Mouse (Mus musculus) retina, postnatal 1 day (tissue): ENCODE measurements around the gene Oasl1.
"Not testable (repeated sequence)": the region's sequence is repeated elsewhere in the genome, so short reads cannot be mapped to it uniquely, and the experiment has no call there.

Source experiments
- DNase-seq: peaks from one replicate; pipeline ENCODE4 v3.0.0-alpha.2; 2012

The Oasl1 gene

DNA sequence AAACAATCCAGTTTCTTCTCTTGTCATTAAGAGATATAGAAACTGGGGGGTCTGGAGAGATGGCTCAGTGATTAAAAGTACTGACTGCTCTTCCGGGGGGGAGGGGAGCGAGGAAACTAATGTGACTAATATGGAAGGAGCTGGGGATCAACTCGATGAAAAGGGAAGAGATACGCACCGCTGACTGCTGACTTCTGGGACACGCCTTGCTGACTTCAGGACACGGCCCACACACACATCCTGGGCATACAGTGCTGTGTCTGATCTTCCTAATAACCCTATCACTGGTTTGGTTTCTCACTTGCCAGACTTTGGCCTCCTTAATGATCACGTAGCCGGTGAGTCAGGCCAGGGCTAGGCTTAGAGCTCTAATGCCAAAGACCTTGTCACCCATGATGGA lies 3.7 kb downstream of the Oasl1 start:
- no peak for DNase-seq

DNA sequence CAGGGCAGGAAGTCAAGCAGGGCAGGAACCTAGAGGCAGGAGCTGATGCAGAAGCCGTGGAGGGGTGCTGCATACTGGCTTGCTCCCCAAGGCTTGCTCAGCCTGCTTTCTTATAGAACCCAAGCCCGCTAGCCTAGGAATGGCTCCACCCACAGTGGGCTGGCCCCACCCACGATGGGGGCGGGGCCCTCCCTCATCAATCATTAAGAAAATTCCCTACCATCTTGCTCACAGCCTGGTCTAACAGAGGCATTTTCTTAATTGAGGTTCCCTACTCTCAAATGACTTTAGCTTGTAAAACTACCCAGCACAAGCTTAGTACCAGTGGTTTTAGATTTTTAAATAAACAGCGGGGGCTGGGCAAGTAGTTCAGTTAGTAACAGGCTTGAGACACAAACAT lies 8.6 kb downstream of the Oasl1 start:
- DNase-seq: no peak

DNA sequence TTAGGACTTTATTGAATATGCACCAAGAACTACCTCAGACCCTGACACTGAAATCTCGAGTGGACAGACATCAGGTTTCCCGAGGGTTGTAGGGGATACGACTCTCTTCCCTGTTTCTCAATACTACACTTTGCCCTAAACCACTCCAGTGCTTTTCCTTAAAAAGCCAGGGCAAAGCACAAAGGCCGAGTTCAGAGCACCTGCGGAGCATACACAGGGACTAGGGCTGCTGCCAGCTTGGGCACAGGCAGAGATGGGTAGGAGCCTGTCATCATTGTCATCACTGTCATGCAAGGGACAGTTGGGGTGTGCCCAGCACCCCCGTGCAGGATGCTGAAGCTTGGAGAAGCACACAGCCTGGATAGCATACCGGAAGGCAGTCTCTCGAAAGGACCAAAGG lies 10.2 kb downstream of the Oasl1 start:
- DNase-seq: no peak

DNA sequence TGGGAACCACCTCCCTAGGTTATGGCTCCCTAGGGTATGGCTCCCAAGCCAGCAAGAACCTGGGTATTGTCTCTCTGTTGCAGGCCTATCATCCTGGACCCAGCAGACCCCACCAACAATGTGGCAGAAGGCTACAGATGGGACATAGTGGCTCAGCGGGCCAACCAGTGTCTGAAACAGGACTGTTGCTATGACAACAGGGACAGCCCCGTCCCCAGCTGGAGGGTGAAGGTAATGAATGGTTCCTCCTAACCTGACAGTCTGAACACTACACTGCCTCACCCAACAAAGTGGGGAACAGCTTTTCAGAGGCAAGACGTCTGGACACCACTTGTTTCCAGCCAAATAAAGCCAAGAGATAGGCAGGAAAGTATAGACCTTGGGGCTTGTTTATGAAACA lies 12.8 kb downstream of the Oasl1 start:
- DNase-seq: no peak

DNA sequence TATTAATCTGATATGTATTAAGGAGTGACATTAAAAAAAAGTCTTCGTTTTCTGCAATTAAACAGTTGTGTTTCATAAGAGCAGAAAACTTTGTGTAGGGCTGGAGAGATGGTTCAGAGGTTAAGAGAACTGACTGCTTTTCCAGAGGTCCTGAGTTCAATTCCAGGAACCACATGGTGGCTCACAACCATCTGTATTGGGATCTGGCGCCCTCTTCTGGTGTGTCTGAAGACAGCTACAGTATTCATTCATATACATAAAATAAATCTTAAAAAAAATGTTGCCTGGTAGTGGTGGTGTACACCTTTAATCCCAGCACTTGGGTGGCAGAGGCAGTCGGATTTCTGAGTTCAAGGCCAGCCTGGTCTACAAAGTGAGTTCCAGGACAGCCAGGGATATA lies 18.1 kb downstream of the Oasl1 start:
- DNase-seq: not testable (repeated sequence)

DNA sequence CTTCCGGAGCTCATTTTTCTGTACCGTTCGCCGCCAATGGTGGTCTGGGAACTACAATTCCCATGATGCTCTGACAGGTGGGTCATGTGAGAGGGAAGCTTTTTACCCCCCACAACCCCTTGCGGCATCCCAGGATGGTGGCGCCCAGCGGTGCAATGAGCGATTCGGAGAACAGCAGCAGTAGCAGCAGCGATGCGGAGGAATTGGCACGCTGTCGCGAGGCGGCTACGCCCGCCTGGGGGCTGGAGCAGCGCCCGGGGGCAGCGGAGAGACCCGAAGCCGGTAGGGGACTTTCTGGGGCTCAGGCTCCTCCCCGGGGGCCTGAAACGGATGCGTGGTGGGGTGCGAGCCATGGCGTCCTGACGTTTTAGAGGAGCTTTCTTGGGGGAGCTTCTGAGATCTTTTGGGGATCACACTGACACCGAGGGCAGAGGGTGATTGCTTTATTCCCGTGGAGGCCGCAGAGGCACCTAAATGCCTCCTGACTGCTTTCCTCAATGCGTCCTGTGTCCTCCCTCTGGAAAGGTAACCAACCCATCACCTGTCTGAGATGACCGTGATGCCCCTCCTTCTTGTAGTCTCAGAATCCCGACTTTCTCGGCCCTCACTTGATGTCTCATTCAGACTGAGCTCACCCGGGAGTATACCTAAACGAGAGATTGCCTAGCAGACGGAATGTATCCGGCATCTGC lies 19.2 kb downstream of the Oasl1 start, which contains the start of gene 2210016L21Rik:
2210016L21Rik (plus strand) TSS at position 85 of the 692 bp plus-strand sequence.
- peak; percentile 96 for DNase-seq

DNA sequence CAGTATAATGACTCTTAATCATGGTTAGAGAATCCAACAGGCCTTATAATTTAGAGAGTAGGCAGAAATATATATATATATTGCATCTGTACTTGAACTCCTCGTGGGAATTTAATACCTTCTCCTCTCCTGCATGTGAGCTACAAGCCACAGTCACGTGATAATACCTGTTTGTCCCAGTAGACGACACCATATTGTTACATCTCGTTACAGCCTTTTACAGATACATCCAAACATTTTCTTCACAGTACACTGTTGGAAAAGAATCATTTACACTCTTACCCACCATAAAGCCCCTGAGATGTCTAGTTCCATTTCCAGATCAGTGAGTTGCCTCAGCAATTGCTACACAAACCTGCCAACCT lies 19.7 kb downstream of the Oasl1 start:
- no peak for DNase-seq

DNA sequence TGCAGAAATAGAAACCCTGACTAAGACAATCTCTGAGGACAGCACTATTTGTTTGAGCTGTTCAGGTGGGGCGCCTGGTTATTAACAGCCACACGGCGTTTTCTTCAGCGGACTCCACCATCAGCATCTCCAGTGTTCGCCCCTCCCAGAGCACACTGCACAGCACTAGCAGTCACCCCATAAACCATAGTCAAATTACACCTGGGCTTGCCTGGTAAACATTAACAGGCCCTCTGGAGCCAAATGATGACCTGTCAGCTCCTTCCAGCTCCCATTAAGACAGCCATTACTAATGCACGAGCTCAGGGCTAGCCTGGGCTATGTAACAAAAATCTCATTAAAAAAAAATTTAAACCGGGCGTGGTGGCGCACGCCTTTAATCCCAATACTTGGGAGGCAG lies 22.0 kb downstream of the Oasl1 start:
- no peak for DNase-seq

DNA sequence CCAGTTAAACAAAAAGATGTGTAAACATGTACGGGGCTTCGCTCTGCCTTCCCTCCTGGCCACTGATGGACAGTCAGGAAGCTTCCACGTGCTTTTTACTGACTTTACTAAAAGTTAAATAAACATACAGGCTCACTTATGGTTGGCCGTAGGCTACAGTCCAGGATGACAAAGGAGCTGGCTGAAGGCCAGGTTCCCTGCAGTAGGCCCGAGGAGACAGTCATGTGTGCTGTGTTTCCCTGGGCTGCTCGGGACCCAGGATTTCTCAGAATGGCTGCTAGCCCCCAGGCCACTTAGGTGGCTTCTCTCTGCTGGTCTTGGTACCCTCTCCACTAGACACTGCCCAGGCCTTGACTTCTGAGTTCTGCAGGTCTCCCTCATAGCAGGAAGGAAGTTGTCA lies 25.9 kb downstream of the Oasl1 start:
- DNase-seq: no peak

DNA sequence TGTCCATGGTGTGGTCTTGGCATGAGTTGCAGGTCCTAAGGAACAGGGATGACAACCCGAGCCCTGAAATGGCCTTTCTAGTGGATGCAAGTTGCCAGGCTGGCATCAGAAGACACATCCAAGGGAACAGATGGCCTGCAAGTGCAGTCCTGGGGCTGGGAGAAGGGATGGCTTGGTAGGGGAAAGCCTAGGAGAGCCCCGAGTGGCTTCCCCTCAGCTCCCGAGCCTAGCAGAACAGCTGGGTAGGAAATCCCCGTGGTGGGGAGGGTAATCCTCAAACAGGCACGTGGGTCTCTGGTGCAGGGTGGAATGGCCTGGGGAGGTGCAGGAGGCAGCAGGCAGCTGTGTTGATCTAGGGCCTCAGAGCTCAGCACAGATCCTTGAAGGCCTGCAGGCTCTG lies 26.3 kb downstream of the Oasl1 start:
- peak; percentile 52 for DNase-seq

DNA sequence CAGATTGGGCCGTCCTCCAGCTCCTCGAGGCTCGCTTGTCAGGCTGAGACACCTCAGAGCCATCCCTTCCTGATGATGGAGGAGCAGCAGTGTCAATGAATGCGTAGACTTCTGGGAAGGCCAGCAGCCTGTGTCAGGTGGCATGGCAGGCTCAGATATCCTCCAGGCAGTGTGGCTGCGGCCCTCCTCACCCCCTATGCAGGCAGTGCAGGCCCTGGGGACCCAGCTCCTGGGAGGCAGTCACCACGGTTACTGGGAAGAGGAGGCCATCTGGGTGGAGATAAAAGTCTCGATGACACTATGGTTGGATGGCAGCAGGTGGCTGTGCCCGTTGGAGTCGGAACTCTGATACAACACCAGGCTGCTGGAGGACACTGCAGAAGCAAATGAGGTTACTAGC lies 26.8 kb downstream of the Oasl1 start:
- DNase-seq: no peak

DNA sequence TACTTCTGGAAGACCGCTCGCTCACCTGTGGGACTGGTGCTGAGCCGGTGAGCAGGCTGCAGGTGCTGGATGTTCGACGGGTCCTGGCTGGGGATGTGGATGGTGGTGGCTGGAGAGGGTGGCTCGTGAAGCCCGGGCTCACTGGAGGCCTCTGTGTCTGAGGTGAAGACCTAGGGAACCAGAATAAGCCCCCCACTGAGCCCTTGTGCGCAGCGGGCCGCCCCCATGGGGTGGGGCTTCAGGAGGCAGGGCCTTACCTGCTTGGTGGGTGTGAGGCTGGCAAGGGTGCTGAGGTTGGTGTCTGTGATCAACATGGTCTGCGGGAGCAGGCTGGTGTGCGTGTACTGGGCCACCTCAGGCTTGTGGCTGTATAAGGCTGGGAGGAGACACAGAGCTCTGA lies 27.6 kb downstream of the Oasl1 start:
- DNase-seq: no peak

DNA sequence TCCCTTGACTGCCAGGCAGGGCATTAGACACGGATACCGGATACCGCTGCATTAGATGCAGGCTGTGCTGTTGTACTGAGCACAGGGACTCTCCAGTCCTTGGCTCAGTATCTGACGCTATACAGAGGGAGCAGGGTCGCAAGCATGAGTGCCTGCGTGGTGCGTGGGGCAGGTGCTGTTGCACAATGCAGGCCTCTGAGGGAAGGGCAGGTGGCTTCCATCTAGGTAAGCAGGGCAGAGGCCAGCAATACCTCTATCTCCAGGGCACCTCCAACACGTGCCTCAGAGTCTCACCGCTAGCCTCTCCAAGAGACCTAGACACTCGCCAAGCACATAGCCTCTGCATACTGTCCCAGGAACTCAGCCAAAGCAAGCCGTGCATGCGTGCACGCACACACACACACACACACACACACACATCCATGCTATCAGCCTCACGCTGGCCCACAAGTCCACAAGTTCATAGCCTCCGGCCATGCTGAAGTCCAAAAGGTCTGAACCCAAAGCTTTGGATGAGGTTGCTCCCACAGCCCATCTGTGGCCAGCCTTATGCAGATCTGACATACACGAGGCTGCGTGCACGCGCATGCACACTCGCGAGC lies 28.3 kb downstream of the Oasl1 start:
- DNase-seq: no peak

DNA sequence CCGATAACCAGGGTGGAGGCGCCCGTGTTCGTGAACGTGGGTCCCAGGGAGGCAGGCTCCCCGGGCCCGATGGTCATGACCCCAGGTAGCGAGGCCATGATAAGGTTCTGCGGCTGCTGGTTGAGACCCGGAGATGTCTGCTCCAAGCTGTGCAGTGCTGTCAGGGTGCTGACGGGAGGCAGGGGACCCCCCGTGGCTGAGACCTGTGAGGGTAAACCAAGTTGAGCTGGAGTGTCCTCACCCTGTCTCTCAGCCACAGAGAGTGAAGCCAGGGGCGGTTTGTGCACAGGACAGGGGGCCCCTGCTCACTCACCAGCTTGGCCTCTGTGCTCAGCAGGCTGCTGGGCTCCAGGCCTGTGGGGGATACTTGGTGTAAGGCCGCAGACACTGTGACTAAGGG lies 30.3 kb downstream of the Oasl1 start:
- DNase-seq: no peak

DNA sequence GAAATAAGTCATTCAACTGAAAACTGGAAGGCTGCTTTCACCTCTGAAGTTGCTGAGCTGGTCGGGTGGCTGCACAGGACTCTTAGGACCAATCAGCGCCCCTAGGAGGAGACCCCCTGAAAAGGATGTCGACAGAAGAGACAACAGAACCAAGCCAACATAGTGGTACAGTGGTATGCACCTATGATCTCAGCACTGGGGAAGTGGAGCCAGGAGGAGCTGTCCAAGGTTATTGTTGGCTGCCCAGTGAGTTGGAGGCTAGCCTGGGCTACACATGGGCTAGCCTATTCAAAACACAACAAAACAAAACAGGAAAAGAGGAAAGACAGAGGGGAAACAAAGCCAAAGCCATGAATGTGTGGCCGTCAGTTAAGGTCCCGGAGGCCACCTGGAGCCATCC lies 35.0 kb downstream of the Oasl1 start:
- no peak for DNase-seq

DNA sequence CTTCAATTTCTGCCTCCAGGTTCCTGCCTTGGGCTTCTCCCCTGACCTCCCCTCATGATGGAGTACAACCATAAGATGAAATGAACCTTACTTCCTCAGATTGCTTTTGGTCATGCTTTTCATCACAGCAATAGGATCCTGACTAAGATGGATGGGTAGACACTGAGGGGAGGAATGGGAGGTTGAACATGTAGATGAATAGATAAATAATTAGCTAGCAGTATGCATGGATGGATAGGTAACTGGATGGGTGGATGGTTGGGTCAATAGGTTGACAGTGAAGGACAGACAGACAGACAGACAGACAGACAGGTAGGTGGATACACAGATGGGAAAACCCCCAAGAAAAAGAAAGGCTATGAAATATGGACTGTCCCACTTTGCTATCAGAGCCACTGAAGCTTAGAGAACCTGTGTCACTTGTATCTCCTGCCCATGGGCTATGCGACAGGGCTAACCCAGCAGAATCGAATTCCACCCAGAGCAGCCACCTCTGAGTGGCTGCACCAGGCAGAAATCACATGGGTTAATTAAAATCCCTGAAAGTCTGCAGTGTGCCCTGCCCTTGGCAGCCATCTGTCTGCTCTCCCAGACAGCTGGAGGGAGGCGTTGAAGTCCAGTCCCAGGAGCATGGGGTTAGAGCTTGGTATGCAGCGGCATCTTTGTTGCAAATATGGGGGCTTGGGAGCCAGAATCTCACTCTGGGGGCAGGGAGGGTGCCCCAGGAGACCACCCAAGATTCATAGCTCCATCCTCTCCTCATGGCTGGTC lies 38.7 kb downstream of the Oasl1 start:
- DNase-seq: peak; percentile 61

DNA sequence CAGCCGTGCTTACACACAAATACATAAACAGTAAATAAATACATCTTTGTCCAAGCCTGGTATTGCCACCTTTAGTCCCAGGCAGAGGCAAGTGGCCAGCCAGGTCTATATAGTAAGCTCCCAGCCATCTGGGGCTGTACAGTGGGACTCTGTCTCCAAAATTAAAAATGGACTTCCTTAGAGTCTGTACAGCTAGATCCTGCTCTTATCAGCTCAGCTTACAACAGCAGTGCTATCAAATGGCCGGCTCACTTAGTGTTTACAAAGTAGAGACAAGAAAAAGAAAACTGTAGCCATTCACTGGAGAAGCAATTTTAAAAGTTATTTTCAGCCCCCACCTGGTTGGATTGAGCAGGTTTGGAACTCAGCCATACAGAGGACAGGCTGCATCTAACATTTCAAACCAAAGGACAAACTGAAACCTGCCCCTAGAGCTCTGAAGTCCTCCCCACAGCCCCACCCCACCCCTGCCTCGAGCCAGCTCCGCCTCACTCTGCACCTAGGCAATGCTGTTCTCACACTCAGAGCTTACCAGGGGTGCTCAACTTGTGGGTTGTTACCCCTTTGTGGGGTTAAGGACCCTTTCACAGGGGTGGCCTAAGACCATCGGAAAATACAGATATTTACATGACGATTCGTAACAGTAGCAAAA lies 41.4 kb downstream of the Oasl1 start:
- no peak for DNase-seq

DNA sequence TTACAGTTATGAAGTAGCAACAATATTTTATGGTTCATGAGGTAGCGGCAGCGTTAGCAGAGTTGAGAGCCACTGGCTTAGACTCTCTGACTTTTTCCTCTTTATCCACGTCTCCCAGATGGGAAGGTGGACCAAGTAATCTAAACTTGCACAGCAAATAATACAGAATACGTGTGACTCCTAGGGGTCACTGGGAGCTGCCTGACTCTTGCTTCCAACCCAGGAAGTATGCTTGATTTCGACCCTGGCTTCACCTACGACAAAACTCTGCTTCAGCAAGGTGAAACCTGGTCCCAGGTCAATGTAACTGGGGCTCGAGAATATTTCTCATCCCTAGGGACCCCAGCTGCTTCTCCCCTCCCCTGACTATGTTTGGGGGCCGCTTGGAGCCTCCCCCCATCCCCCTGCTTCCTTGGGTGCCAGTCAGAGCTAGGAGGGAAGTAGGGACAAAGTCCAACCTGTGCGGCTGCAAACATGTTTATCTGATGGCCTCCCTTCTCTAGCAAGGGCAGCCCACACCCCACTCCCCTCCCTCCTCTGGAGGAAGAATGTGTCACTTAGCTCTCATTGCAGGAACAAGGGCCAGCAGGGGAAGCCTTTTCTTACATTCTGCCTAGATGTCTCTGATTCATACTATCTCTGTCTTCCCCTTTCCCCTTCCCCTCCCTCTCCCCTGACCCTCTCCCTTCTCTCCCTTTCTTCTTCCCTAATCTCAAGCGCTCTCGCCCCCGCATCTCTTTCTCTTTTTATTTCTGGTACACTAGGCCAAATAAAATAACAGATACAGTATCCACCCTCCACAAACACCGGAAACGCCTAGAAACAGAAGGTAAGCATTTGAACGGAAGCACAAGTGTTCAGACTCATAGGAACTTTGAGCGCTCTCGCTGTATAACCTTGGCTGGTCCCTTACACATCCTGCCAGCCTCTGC lies 42.2 kb downstream of the Oasl1 start:
- DNase-seq: no peak

DNA sequence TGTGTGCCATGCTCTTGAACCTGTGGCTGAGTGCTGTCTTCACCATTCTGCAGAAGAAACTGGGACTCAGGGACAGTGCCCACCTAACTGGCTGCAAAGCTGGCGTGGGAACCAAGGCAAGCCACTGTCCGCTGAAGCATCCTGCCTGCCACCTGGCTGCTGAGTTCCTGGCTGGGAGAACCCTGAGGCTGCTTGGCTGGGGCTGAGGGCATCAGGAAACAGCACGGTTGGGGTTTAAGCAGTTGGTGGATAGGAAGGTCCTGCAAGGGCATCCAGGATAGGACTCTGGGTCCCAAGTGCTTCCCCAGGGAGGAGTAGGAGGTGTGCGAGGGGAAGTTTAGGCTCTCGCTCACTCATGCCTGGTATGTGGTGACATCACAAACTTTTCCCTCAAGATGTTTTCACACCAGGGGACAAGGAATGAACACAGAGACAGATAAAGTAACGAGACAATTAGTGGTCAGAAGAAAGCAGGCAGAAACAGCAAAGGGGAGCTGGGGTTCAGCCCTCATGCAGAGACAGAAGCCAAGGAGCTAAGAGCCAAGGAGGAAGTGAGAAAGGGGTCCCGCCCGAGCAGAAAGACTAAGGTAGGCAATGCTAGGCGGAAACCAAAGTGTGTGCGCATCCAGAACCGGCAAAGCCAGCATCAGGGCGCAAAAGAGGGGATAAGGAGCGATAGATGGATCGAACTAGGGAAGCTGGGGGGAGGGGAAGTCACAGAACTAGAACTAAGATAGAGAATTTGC lies 44.7 kb downstream of the Oasl1 start:
- DNase-seq: no peak

DNA sequence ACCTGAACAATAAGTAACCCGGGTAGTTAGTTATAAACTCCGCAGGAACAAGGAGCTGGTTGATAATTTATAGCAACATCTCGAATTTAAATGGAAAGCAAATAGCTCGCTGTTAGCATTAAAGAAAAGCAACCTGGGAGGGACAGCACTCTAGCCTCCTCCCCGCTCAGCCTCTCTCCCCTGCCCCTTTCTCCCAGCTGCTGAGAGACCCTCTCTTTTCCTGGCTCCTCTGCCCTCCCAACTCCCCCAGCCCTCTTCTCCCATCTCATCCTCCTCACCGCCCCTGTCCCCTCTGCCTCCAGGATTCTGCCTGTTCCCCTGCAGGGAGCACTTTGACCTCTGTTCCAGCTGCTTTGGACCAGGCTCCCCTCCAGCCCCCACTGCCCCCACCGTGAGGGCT lies 45.6 kb downstream of the Oasl1 start:
- DNase-seq: no peak

DNA sequence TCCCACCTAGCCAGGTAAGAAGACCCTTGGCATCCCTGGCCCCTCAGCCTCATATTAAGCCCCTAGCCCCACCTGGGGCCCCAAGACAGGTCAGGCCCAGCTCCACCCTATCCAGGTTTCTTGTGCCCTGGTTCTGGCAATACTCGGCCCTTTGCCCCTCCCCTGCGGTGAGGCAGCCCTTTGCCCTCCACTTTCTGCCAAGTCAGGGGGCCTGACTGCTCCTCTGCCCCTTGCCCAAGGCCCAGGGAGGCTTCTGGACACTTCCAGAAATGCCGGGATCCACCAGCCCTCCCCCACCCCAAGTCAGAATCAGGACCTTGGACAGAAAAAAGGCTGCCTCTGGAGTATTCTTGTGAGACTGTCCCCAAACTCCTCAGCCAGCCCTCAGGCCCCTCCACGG lies 46.0 kb downstream of the Oasl1 start:
- DNase-seq: no peak
